Comparison of ENCODE assay signal across 8 mouse cellular contexts in genomic region chr1:89102231-89103003, GRCm38 (mm10). TPM values are rescaled to one million over a fixed set of nuclear protein-coding genes. Genes with fewer than 3 reads are reported as not detected.
DNase-seq lines count a peak whose midpoint lies in the region; ATAC-seq lines count a peak whose summit lies in the region.
"Had no signal": no experiment of that assay in that cellular context is flagged by ENCODE, and none has a peak within 500 bp of the region (broad histone marks: within the 10 kb centered on the region; RNA-seq: fewer than 3 reads in every experiment).

No protein-coding gene starts in this region.

- H3K9ac ChIP-seq in kidney, embryonic 16.5 days (replicated peaks; ENCODE audit: low read length), result no peak overlapping the region; the same call in 1 of the 2 replicates
- H3K9ac ChIP-seq in embryonic facial prominence, embryonic 12.5 days, result no peak overlapping the region

- H3K4me2 ChIP-seq in kidney, embryonic 16.5 days (replicated peaks; ENCODE audit: low read depth, low read length), result no peak overlapping the region
- no peak overlapping the region for H3K4me2 ChIP-seq in embryonic facial prominence, embryonic 12.5 days (replicated peaks)

- H3K36me3 ChIP-seq in kidney, embryonic 16.5 days (ENCODE audit: insufficient read depth, low read length), result no peaks in the 10 kb centered on the region
- H3K36me3 ChIP-seq in embryonic facial prominence, embryonic 12.5 days, result no peaks in the 10 kb centered on the region
- H3K36me3 ChIP-seq in limb, embryonic 10.5 days, result peaks cover 6% of the 10 kb centered on the region; the same call in 1 of the 2 replicates

- H3K27me3 ChIP-seq in kidney, embryonic 16.5 days (ENCODE audit: insufficient read depth, low read length), result no peaks in the 10 kb centered on the region
- no peaks in the 10 kb centered on the region for H3K27me3 ChIP-seq in embryonic facial prominence, embryonic 12.5 days
- H3K27me3 ChIP-seq in limb, embryonic 10.5 days (ENCODE audit: low read depth, poor library complexity, severe bottlenecking), result no peaks in the 10 kb centered on the region

- peak overlapping the region; percentile 79 for H3K27ac ChIP-seq in kidney, embryonic 16.5 days (ENCODE audit: low read length)
- H3K27ac ChIP-seq in brown adipose tissue, adult 24 weeks (replicated peaks; ENCODE audit: low read depth, low read length), result peak overlapping the region; percentile 44
- H3K27ac ChIP-seq in embryonic facial prominence, embryonic 12.5 days, result peak overlapping the region; percentile 38
- peak overlapping the region; percentile 72 for H3K27ac ChIP-seq in limb, embryonic 10.5 days

- H3K4me1 ChIP-seq in kidney, embryonic 16.5 days (ENCODE audit: insufficient read depth, low read length), result peaks cover 43% of the 10 kb centered on the region
- peaks cover 21% of the 10 kb centered on the region for H3K4me1 ChIP-seq in brown adipose tissue, adult 24 weeks (ENCODE audit: control insufficient read depth, insufficient read depth, insufficient read length, low read length)
- peaks cover 48% of the 10 kb centered on the region for H3K4me1 ChIP-seq in embryonic facial prominence, embryonic 12.5 days
- peaks cover 49% of the 10 kb centered on the region for H3K4me1 ChIP-seq in limb, embryonic 10.5 days

- H3K9me3 ChIP-seq in kidney, embryonic 16.5 days (ENCODE audit: low read length), result no peaks in the 10 kb centered on the region
- H3K9me3 ChIP-seq in embryonic facial prominence, embryonic 12.5 days, result no peaks in the 10 kb centered on the region
- H3K9me3 ChIP-seq in limb, embryonic 10.5 days (replicated peaks), result no peaks in the 10 kb centered on the region

- no peak overlapping the region for H3K4me3 ChIP-seq in kidney, embryonic 16.5 days (ENCODE audit: low read length)
- H3K4me3 ChIP-seq in brown adipose tissue, adult 24 weeks (ENCODE audit: insufficient read depth, low read depth, low read length), result no peak overlapping the region
- no peak overlapping the region for H3K4me3 ChIP-seq in embryonic facial prominence, embryonic 12.5 days
- H3K4me3 ChIP-seq in limb, embryonic 10.5 days, result no peak overlapping the region

- ATAC-seq in kidney, embryonic 16.5 days (ENCODE audit: low FRiP score, low TSS enrichment), result peak; percentile 74; the same call in 1 of the 2 replicates
- ATAC-seq in embryonic facial prominence, embryonic 12.5 days (ENCODE audit: insufficient number of reproducible peaks, insufficient read depth, low FRiP score, low TSS enrichment), result 0 out of 2 replicates have a peak, but pooled peaks have one; percentile 22

- WGBS in kidney, embryonic 16.5 days, result 55% methylated on average over 14 of the region's 15 CpGs
- WGBS in embryonic facial prominence, embryonic 12.5 days, result 29% methylated on average over 15 of the region's 15 CpGs
- WGBS in limb, embryonic 10.5 days, result 50% methylated on average over 15 of the region's 15 CpGs

- DNase-seq in kidney, postnatal 36 days, result no peak
- no peak for DNase-seq in limb, embryonic 10.5 days (ENCODE audit: low spot score)
- no peak for DNase-seq in cerebellum, adult 11 months
- no peak for DNase-seq in layer of hippocampus, adult 8-10 months (ENCODE audit: low spot score in 2 of 2)

RNA-seq across cellular contexts. Expression of gene Sh3bp4, which starts 32.2 kb away (rescaled TPM):
- polyA plus RNA-seq in kidney, embryonic 16.5 days (2015; fragmentation: Nextera tagmentation; extraction: Ambion mirVana), result 29.1 and 29.8 TPM in 2 replicates
- polyA plus RNA-seq in brown adipose tissue, adult 24 weeks (2012; ENCODE audit: insufficient read depth, insufficient read length, missing spikeins), result 3.6 and 4.7 TPM in 2 replicates
- 25.7 and 27.4 TPM in 2 replicates for polyA plus RNA-seq in embryonic facial prominence, embryonic 12.5 days (2016; fragmentation: Nextera tagmentation; extraction: Ambion mirVana)
- 25.9 and 26.9 TPM in 2 replicates for polyA plus RNA-seq in limb, embryonic 10.5 days (2016; fragmentation: Nextera tagmentation; extraction: Ambion mirVana)
- 10 to 100 TPM; 21.2 to 23.1 (median 22.6) TPM for total RNA-seq in layer of hippocampus, adult 8-10 months (2022)
- total RNA-seq: MEL had no signal
